Mouse (Mus musculus) heart, embryonic 15.5 days (tissue): ENCODE data around the gene Crot. TPM values are rescaled to one million over a fixed set of nuclear protein-coding genes. Genes with fewer than 3 reads are reported as not detected.
"Not testable (repeated sequence)": the region's sequence is repeated elsewhere in the genome, so short reads cannot be mapped to it uniquely, and the experiment has no call there.

Experiments
- ATAC-seq: fragments of 200-750 bp; cut with Nextera tagmentation; replicated peaks from 2 replicates; pipeline ENCODE4 v1.8.0; 2017; ENCODE audit warnings: low read depth, moderate TSS enrichment; ENCODE audit not compliant: insufficient number of reproducible peaks, insufficient read depth, low FRiP score
- H3K27ac ChIP-seq: fragments of 300-500 bp; sonication (generic); 2 replicates; pipeline ENCODE4 v1.5.1; 2015; ENCODE audit warnings: mild to moderate bottlenecking, inconsistent platforms
- H3K27me3 ChIP-seq: fragments of 300-500 bp; sonication (generic); 2 replicates; pipeline ENCODE4 v1.6.1; 2015; ENCODE audit warnings: inconsistent platforms
- H3K36me3 ChIP-seq: fragments of 300-500 bp; sonication (generic); 2 replicates; pipeline ENCODE4 v1.6.1; 2015; ENCODE audit warnings: mild to moderate bottlenecking, inconsistent platforms
- H3K4me1 ChIP-seq: fragments of 300-500 bp; sonication (generic); replicated peaks from 2 replicates; pipeline ENCODE4 v1.6.1; 2015; ENCODE audit warnings: inconsistent platforms
- H3K4me2 ChIP-seq: fragments of 300-500 bp; sonication (generic); 2 replicates; pipeline ENCODE4 v1.6.1; 2015; ENCODE audit warnings: inconsistent platforms, mild to moderate bottlenecking, moderate library complexity
- H3K4me3 ChIP-seq: fragments of 300-500 bp; sonication (generic); 2 replicates; pipeline ENCODE4 v1.5.1; 2015; ENCODE audit warnings: mild to moderate bottlenecking, inconsistent platforms
- H3K9ac ChIP-seq: fragments of 300-500 bp; sonication (generic); 2 replicates; pipeline ENCODE4 v1.6.1; 2015; ENCODE audit warnings: mild to moderate bottlenecking, inconsistent platforms
- H3K9me3 ChIP-seq: fragments of 300-500 bp; sonication (generic); replicated peaks from 2 replicates; pipeline ENCODE4 v1.6.1; 2016; ENCODE audit warnings: inconsistent platforms
- WGBS: fragments of 180-500 bp; shearing (Covaris S2); methylation state at CpG from one replicate; pipeline ENCODE4 v1.1.7; 2015; ENCODE audit warnings: mixed read lengths; 5-methylcytosine and 5-hydroxymethylcytosine counted together
- polyA plus RNA-seq: library from polyadenylated mRNA; unstranded; fragments of >200 nt; fragmentation: Nextera tagmentation; extraction: Ambion mirVana; gene quantifications from 2 replicates; pipeline ENCODE4 v1.2.1, GENCODE M21; 2015

The Crot gene
- polyA plus RNA-seq, 1 experiment from 2014 or later = 29.3 TPM

- no peak overlapping the region for H3K9ac ChIP-seq
- H3K4me1 ChIP-seq = no peaks in the 10 kb centered on the region
- H3K36me3 ChIP-seq = no peaks in the 10 kb centered on the region
- no peak overlapping the region for H3K4me3 ChIP-seq
- no peak overlapping the region for H3K4me2 ChIP-seq
- no peaks in the 10 kb centered on the region for H3K9me3 ChIP-seq
- H3K27ac ChIP-seq = no peak overlapping the region
- 85% methylated on average over 1 of the region's 1 CpGs for WGBS
- ATAC-seq = no peak
- no peaks in the 10 kb centered on the region for H3K27me3 ChIP-seq
These were observed 35.5 kb upstream of the Crot start for GRCm38 (mm10) chr5:9032641-9033040.

- Histone ChIP-seq H3K27ac (no peak overlapping the region), H3K4me3 (no peak overlapping the region), H3K4me2 (no peak overlapping the region), H3K27me3 (no peaks in the 10 kb centered on the region), H3K4me1 (no peaks in the 10 kb centered on the region), H3K36me3 (no peaks in the 10 kb centered on the region), H3K9me3 (no peaks in the 10 kb centered on the region), H3K9ac (no peak overlapping the region)
- ATAC-seq = no peak
- WGBS = 76% methylated on average over 8 of the region's 8 CpGs
These were observed 35.0 kb upstream of the Crot start for GRCm38 (mm10) chr5:9032101-9032590.

DNA sequence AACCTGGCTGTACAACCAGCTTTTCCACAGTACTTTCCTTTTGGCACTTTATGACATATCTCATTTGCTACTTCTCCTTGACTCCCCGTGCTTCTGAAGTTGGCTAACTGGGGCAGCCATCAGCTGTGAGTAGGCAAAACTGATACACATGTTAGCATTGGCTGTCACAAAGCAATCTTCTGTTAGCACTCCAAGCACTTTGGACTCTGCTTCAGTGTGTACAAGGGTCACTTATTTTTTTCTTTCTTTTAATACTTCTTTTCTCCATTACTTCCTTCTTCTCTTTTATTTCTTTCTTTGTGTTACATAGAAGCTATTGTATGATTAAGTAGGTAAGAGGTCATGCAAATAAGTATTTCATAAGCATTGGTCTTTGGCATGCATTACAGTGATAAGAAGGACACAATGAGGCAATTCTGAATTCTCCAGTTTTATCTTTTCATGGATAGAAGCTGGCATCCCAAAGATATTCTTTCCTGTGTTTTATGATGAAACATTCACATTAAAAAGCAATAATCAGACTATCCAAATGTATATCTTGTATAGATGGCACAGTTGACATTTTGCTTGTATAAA, 31.2 kb upstream of the Crot start:
- 63% methylated on average over 1 of the region's 1 CpGs for WGBS
- H3K4me3 ChIP-seq = no peak overlapping the region
- no peaks in the 10 kb centered on the region for H3K9me3 ChIP-seq
- no peaks in the 10 kb centered on the region for H3K27me3 ChIP-seq
- no peaks in the 10 kb centered on the region for H3K36me3 ChIP-seq
- no peak for ATAC-seq
- H3K4me1 ChIP-seq = no peaks in the 10 kb centered on the region
- no peak overlapping the region for H3K9ac ChIP-seq
- no peak overlapping the region for H3K4me2 ChIP-seq
- H3K27ac ChIP-seq = no peak overlapping the region

DNA sequence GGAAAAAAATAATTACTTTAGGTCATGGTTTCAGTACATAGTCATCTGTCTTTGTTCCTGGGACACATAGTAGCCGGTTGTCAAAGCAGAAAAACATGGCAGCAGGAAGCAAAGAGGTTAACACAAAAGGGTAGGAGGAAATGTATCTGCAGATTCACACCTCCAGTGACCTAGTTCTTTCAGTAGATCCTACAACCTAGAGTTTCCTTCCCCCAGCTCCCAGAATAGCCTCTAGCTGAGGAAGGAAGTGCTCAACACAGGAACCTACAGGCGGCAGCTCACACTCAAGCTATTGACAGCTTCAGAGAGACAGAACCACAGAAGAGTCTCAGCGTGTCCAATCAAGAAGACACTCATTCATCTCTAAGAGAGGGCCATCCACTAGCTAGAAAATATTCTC, 18.2 kb upstream of the Crot start:
- no peak overlapping the region for H3K4me3 ChIP-seq
- ATAC-seq = no peak
- no peak overlapping the region for H3K4me2 ChIP-seq
- 46% methylated on average over 3 of the region's 3 CpGs for WGBS
- no peak overlapping the region for H3K27ac ChIP-seq
- H3K9me3 ChIP-seq = no peaks in the 10 kb centered on the region
- H3K9ac ChIP-seq = no peak overlapping the region
- no peaks in the 10 kb centered on the region for H3K4me1 ChIP-seq
- H3K36me3 ChIP-seq = no peaks in the 10 kb centered on the region
- no peaks in the 10 kb centered on the region for H3K27me3 ChIP-seq

- no peak for ATAC-seq
- H3K36me3 ChIP-seq = no peaks in the 10 kb centered on the region
- H3K27ac ChIP-seq = no peak overlapping the region
- H3K9ac ChIP-seq = no peak overlapping the region
- H3K4me3 ChIP-seq = no peak overlapping the region
- H3K9me3 ChIP-seq = no peaks in the 10 kb centered on the region
- H3K4me2 ChIP-seq = no peak overlapping the region
- no peaks in the 10 kb centered on the region for H3K27me3 ChIP-seq
- 63% methylated on average over 3 of the region's 3 CpGs for WGBS
- no peaks in the 10 kb centered on the region for H3K4me1 ChIP-seq
These were observed 17.6 kb upstream of the Crot start for GRCm38 (mm10) chr5:9014774-9015173.

DNA sequence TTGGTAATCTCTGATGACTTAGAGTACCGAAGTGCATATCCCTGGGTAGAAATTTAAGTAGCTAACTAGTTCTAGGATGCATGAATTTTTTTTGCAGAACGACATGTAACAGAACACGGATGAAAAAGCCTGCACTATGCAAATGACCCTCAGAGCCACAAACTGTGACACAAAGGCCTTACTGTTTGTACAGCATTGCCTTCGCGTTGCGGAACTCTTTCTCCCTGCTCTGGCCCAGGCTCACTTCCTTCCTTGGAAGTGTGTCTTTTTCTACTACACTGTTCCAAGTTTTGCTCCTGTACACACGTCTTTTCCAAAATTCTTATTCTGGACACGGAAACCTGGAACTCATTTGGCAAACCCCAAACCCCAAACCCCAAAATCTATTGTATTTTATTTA, 14.2 kb upstream of the Crot start:
- H3K9ac ChIP-seq = no peak overlapping the region
- no peak overlapping the region for H3K27ac ChIP-seq
- ATAC-seq = no peak
- H3K9me3 ChIP-seq = no peaks in the 10 kb centered on the region
- 62% methylated on average over 8 of the region's 8 CpGs for WGBS
- no peaks in the 10 kb centered on the region for H3K36me3 ChIP-seq
- no peak overlapping the region for H3K4me2 ChIP-seq
- H3K4me1 ChIP-seq = no peaks in the 10 kb centered on the region
- no peak overlapping the region for H3K4me3 ChIP-seq
- no peaks in the 10 kb centered on the region for H3K27me3 ChIP-seq

- no peak overlapping the region for H3K4me2 ChIP-seq
- no peaks in the 10 kb centered on the region for H3K9me3 ChIP-seq
- WGBS = 98% methylated on average over 1 of the region's 1 CpGs
- H3K4me1 ChIP-seq = no peaks in the 10 kb centered on the region
- H3K27me3 ChIP-seq = no peaks in the 10 kb centered on the region
- no peaks in the 10 kb centered on the region for H3K36me3 ChIP-seq
- no peak overlapping the region for H3K27ac ChIP-seq
- no peak overlapping the region for H3K4me3 ChIP-seq
- no peak overlapping the region for H3K9ac ChIP-seq
- ATAC-seq = no peak
These were observed 13.0 kb upstream of the Crot start for GRCm38 (mm10) chr5:9010166-9010565.

DNA sequence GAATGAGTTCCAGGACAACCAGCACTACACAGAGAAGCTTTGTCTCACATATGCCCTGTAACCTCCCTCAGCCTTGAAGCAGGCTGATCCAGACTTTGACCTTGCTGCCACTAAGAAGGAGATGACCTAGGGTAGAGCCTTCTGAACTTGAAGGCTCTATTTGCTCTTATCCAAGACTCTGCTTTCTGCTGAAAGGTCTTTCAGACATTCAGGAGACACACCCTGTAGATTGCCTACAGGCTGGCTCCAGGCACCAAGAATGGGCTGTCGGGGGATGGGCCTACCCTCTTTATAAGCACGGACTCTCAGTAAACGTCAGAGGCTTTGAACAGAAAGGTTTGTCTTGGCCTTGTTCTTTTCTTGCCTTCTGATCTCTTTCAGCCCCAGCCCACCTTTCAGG, 9.5 kb upstream of the Crot start:
- H3K4me3 ChIP-seq, H3K9ac ChIP-seq, H3K27me3 ChIP-seq, H3K36me3 ChIP-seq, H3K27ac ChIP-seq, H3K9me3 ChIP-seq, H3K4me1 ChIP-seq, ATAC-seq, H3K4me2 ChIP-seq: not testable (repeated sequence)
- 65% methylated on average over 3 of the region's 3 CpGs for WGBS

DNA sequence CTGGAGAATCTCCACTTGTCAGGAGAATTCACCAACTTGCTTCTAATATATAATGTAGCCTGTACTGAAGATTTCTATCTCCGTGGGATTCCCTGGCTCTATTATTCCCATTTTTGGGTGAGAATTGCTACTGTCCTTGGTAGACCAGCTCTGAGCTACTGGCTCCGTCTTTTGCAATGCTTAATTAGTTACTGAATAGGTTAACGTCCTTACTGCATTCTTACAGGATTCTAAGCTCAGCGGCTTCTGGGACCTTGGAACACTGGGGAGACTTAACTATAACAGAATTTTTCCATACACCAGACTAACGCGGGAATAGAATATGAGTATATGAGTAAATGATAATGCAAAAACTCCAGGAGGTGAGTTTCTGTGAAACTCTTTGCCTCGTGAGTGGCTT, 2.9 kb upstream of the Crot start:
- 46% methylated on average over 7 of the region's 7 CpGs for WGBS

DNA sequence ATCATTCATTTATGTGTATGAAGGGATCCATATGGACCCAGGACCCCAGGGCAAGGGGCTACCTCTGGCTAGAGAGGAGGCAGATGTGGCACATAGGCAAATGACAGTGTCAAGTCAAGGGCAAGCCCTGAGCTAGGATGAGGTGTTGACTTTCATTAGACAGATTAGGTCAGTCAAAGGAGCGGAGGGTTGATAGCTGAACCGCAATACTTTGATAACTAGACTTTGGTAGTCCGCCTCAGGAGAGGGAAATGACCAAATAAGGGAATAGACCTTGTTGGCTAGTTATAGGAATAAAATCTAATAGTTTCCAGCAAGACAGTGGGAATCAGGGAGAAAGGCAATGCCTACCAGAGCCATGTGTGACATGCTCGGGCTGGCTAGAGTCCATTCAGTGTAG, 2.0 kb upstream of the Crot start:
- H3K4me3 ChIP-seq = no peak overlapping the region

More for the DNA sequence above, 2.9 kb upstream of the Crot start:
- H3K36me3 ChIP-seq, H3K27ac ChIP-seq, ATAC-seq, H3K27me3 ChIP-seq, H3K4me2 ChIP-seq, H3K4me1 ChIP-seq, H3K9me3 ChIP-seq, H3K4me3 ChIP-seq, H3K9ac ChIP-seq: not testable (repeated sequence)

DNA sequence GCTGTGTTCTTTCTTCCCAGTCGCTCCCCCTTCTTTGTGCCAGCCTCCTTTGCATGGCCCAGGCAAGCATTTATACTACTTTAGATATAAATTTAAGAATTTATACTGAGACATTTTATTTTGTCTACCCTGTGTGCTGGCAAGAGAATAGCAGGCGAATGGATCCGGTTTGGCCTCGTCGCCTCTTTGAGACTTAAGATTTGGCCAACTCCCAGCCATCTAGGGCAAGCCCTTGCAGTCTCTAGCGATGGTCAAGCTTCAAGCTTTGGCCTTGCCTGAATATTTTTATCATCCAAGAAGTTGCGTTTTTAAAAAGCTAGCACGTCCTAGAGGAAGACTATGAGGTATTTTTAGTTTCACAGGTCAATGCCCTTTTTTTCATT, 380 bp upstream of the Crot start:
- Histone ChIP-seq H3K9me3 (no peaks in the 10 kb centered on the region), H3K36me3 (peaks cover 11% of the 10 kb centered on the region), H3K4me2 (peak overlapping the region; percentile 74), H3K27ac (peak overlapping the region; percentile 77), H3K9ac (peak overlapping the region; percentile 64), H3K27me3 (no peaks in the 10 kb centered on the region), H3K4me1 (peaks cover 7% of the 10 kb centered on the region), H3K4me3 (peak overlapping the region; percentile 73)
- peak; percentile 12; the same call in 1 of the 2 replicates for ATAC-seq
- 3% methylated on average over 8 of the region's 8 CpGs for WGBS

More for the DNA sequence above, 2.0 kb upstream of the Crot start:
- no peak overlapping the region for H3K4me2 ChIP-seq
- no peaks in the 10 kb centered on the region for H3K36me3 ChIP-seq
- H3K27me3 ChIP-seq = no peaks in the 10 kb centered on the region
- H3K9me3 ChIP-seq = no peaks in the 10 kb centered on the region
- no peak overlapping the region for H3K9ac ChIP-seq
- no peak overlapping the region for H3K27ac ChIP-seq
- WGBS = 42% methylated on average over 4 of the region's 4 CpGs
- peaks cover 7% of the 10 kb centered on the region for H3K4me1 ChIP-seq
- no peak for ATAC-seq

GRCm38 (mm10) chr5:8995966-8996685, 998 bp downstream of the Crot start:
- ATAC-seq = no peak
- H3K36me3 ChIP-seq = peaks cover 12% of the 10 kb centered on the region
- peak overlapping the region; percentile 73 for H3K4me3 ChIP-seq
- peak overlapping the region; percentile 77 for H3K27ac ChIP-seq
- WGBS = 11% methylated on average over 13 of the region's 13 CpGs
- peaks cover 7% of the 10 kb centered on the region for H3K4me1 ChIP-seq
- H3K4me2 ChIP-seq = peak overlapping the region; percentile 74
- peak overlapping the region; percentile 73 for H3K9ac ChIP-seq
- no peaks in the 10 kb centered on the region for H3K9me3 ChIP-seq
- no peaks in the 10 kb centered on the region for H3K27me3 ChIP-seq
